Mouse (Mus musculus): ENCODE results near the gene Fkbp8.
"Not testable (repeated sequence)": the region's sequence is repeated elsewhere in the genome, so short reads cannot be mapped to it uniquely, and the experiment has no call there.

Fkbp8 gene

DNA sequence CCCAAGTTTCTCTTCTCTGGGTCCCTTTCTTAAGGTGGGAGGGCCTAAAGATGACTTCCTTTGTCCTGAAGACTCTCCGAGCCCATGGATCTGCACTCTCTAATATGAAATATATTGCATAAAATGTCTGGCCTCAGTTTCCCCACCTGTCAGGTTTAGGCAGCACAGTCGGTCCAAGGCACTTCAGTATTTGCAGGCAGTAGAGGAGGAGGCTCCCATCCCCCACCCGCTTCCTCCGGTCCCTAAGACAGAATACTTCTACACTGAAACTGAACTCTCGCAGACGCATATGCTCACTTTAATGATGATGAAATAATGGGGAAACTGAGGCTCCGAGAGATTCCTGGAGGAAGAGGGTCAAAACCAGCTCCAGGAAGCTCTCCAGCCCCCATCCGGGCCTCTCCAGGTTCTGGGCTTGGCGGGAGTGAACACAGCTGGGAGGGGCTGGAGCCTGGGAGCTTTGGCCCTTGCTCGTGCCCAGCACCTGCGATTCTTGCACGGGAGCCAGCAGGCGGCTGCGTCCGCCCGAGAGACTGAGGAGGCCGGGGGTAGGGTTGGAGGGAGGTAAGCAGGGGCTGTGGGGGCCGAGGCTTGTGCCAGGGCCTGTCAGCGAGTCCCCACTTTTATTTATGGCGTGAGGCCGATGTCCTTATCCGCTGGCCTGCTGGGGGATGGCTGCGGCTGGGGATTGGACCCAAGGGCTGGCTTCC, 25.5 kb upstream of the Fkbp8 start:
- DNase-seq (ENCODE audit: low spot score in 2 of 2) = no peak

DNA sequence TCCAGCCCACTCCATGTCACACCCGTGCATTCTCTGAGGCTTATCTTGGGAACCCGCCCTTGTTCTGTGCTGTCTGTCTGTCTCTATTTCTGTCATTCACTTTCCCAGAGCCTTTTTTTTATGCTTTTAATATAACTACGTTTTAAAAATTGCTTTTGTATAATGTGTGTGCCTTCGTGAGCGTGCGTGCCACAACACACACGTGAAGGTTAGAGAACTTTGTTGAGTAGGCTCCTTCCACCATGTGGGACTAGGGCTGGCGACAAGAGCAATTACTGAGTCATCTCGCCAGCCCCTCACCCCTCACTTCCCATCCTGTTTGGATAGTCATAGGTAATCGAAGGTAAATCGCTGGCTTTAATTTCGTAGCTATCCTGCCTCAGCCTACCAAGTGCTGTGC, 25.0 kb upstream of the Fkbp8 start:
- no peak for DNase-seq (ENCODE audit: low spot score in 2 of 2)

DNA sequence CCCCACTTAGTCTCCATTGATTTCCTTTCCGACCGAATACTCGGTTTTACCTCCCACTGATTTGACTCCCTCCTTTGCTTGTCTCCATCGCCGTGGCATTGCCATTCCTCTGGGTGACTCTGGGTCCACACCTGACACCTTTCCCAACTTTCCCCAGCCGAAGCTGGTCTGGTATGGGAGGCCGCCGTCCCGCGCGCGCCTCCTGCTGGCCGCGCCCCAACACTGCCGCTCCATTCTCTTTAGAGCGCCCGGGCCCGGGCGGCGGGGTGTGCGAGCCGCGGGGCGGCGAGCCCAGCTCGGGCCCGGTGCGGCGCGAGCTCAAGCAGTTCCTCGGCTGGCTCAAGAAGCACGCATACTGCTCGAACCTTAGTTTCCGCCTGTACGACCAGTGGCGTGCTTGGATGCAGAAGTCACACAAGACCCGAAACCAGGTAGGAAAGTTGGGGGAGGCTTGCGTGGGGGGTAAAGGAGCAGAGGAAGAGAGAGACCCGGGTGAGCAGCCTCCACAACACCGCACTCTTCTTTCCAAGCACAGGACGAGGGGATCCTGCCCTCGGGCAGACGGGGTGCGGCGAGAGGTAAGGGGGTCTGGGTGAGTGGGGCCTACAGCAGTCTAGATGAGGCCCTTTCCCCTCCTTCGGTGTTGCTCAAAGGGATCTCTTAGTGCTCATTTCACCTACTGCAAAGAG, 24.3 kb upstream of the Fkbp8 start:
- peak; percentile 72 to 78 for DNase-seq (ENCODE audit: low spot score in 2 of 2)

- peak in 1 of 2 experiments; percentile 39 for DNase-seq (ENCODE audit: low spot score in 2 of 2)
These were observed 23.2 kb upstream of the Fkbp8 start for GRCm38 (mm10) chr8:70504291-70504716.

DNA sequence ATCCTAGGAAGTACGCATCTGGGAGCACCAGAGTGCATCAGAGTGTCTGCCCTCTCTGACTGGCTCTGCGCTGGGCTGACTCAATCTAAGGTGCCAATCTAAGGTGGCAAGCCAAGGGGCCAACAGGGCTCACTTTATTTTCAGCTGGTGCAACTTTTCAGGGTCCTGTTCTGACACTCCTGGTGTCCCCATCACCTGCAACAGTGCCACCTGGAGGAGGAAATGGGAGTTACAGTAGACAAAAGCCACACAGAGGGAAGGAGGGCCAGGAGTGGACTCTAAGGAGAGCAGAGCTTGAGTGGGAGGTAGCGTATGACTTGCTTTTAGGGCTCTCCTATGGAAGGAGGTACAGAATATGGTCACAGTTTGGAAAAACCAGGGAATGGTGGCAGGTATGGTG, 22.7 kb upstream of the Fkbp8 start:
- peak; percentile 86 to 91 for DNase-seq (ENCODE audit: low spot score in 2 of 2)

DNA sequence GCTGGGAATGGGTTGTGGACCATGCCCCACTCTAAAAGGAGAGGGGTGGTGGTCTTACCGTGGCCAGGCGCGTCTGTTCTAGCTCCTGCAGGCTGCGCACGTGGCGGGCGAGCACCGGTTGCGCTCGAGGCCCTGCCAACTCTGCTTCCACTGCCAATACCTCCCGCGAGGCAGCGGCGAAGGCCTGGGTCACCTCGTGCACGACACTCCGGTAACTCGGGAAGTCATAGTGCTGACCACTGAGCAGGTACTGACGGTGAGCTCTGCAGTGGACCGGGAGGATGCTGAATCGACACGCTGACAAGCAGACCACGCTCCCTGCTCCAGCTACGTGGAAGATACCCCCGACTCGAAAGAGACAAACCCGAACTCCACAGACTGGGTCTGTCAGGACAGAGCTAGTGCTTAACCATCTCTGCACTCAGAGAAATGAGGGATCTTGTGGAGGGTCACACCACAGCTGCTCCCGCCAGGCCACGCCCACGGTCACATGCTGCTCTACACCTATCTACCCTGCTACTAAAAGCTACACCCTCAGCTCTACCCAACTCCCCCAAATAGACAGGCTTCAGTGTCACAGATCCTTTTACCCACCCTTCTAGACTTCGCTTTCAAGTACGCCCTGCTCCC, 21.7 kb upstream of the Fkbp8 start:
- peak in 1 of 2 experiments; percentile 37 for DNase-seq (ENCODE audit: low spot score in 2 of 2)

DNA sequence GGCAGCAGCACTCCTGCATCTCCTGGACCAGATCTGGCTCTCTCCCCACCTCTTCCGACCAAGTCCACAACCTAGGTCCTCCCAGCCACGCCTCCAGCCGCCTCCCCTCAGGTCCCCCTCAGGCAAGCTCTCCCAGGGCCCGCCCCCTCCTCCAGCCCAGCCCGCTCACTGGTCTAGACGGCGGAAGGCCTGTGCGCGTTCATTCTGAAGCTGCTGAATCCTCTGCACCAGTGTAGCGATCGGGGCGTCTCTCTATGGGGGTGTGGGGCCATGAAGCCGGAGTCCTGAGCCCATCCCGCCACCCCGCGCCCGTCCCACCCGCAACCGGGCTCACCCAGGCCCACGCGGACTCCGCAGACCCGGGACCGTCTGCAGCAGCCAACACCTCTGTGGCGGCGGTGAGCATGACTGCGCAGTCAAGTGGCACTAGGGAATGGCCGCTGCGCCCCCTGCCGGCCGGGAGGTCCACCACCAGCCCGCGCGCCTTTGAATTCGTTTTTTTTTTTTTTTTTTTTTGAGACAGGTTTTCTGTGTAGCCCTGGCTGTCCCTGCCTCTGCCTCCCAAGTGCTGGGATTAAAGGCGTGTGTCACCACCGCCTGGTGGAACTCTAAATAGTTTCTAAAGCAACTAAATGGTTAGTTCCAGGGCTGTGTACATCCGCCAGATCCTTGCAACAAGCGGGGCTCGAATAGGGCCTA, 21.0 kb upstream of the Fkbp8 start, which contains the start of gene Rex1bd:
Rex1bd (minus strand) TSS at position 425 of the 699 bp plus-strand sequence.
- DNase-seq (ENCODE audit: low spot score in 2 of 2) = peak; percentile 97

- no peak for DNase-seq (ENCODE audit: low spot score in 2 of 2)
These were observed 20.5 kb upstream of the Fkbp8 start for GRCm38 (mm10) chr8:70507027-70507393.

- DNase-seq (ENCODE audit: low spot score in 2 of 2) = no peak
These were observed 18.1 kb upstream of the Fkbp8 start for GRCm38 (mm10) chr8:70509281-70509952.

GRCm38 (mm10) chr8:70510228-70510915, 17.2 kb upstream of the Fkbp8 start, which contains the start of gene Uba52:
TSS of gene Uba52 (minus strand) at chr8:70510801.
- peak; percentile 95 to 97 for DNase-seq (ENCODE audit: low spot score in 2 of 2)

DNA sequence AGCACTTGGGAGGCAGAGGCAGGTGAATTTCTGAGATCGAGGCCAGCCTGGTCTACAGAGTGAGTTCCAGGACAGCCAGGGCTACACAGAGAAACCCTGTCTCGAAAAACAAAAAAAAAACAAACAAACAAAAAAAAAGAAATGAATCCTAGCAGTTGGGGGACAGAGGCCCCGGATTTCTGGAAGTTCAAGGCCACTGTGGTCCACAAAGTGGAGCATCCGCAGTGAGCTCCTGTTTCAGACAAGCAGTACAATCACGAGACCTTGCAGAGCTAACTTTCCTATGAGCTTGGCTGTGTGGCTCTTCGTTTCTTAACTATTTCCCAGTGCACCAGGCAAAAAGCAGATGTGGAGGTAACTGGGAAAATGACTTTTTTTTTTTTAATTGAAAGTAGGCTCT, 16.4 kb upstream of the Fkbp8 start:
- DNase-seq (ENCODE audit: low spot score in 2 of 2) = not testable (repeated sequence)

DNA sequence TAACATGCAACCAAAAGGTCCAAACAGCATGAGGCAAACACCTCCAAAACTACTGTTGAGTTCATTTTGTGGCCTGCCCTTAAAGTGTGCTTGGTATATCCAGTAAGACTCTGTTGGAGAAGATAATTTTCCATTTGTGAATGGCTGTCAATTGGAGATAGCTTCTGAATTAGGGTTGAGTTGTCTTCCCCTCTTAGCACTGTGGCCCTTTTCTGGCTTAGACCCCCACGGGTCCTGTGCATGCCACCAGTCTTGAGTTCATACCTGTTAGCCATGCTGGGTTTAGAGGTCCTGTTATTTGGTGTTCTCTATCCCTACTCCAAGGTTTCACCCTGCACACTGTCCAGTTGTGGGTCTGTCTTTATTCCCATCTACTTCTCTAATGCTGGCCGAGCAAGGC, 15.8 kb upstream of the Fkbp8 start:
- no peak for DNase-seq (ENCODE audit: low spot score in 2 of 2)

DNA sequence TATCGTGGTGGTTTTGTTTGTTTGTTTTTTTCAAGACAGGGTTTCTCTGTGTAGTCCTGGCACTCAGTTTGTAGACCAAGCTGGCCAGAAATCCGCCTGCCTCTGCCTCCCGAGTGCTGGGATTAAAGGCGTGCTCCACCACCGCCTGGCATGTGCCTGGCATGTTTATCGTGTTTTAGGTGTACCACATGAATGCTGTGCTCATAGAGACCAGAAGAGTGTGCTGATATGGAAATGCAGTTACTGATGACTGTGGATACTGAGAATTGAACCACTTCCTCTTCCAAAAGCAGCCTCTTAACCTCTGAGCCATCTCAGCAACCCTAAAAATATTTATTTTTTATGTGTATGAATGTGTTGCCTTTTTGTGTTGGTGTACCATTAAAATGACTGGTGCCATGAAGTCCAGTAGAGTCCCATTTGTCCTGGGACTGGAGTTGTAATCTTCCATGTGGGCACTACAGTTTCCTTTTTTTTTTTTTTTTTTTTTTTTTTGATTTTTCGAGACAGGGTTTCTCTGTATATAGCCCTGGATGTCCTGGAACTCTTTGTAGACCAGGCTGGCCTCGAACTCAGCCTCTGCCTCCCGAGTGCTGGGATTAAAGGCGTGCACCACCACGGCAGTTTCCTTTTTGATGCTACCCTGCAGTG, 15.1 kb upstream of the Fkbp8 start:
- DNase-seq (ENCODE audit: low spot score in 2 of 2) = no peak

DNA sequence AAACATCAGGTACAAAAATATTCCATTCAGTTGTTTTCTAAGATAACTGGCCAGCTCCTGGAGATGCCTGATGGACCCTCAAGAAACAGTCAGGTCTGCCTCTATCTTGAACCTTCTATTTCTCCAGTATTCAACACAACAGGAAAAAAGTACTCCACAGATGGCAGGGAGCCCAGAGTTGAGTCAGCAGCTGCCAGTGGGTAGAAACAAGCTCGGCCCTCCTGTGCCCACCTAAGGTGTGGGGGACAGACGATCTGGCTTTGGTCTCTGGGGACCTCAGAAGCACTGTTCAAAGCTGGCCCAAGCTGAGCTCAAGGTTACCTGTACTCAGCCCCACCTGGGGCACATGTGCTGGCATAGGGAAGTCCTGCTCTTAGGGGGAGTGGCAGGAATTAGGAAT, 14.1 kb upstream of the Fkbp8 start:
- no peak for DNase-seq (ENCODE audit: low spot score in 2 of 2)

- DNase-seq (ENCODE audit: low spot score in 2 of 2) = no peak
These were observed 9.4 kb upstream of the Fkbp8 start for GRCm38 (mm10) chr8:70517940-70518643.

DNA sequence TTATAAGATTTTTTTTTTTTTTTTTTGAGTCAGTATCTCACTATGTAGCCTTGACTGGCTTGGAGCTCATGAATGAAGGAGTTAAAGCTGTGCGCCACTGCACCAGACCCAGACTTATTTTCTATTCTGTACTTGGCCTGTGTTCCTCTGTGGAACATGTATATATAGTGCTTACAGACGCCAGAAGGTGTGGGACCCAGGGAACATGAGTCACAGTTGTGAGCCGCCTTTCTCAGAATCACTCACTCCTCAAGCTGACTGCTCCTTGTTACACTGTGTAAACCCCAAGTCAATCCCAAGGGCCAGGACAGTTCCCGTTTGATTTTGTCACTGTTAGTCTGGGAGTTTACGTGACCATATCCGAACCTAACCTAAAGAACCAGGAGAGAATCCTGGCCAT, 8.5 kb upstream of the Fkbp8 start:
- no peak for DNase-seq (ENCODE audit: low spot score in 2 of 2)

GRCm38 (mm10) chr8:70519606-70520005, 7.9 kb upstream of the Fkbp8 start:
- DNase-seq (ENCODE audit: low spot score in 2 of 2) = no peak

DNA sequence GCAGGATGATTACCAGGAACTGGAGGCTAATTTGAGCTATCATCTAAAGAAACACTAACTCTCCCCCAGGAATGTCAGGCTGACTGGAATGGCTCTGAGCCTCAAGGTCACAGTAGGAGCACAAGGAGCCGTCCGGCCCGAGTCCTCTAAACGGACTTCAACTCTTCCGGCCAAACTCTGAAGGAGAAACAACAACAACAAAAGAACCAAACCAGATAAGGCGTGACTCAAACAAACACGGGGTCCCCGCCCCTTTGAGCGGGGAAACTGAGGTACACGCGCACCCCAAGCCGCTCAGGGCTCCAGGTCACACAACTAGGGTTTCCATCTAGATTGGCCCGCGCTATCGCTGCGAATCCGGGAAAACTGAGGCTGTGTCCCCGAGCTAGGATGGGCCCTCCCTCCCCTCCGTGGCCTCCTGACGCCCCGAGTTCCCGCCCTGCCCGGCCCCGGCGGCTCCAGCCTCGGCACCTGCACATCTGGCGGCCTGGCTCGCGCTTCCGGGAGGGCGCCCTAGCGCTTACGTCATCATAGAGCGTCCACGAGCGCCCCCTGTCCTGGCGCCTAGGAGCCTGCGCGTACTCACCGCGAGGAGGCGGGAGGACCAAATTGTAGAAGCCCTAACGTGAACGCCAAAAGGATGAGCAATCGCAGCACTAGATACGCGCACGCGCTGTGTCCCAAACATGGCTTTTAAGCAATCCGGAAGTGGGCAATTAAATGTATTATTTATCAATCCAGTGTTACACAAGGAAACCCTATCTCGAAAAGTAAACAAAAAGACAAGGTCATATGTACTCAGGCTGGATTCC, 4.7 kb upstream of the Fkbp8 start:
- peak; percentile 92 to 96 for DNase-seq (ENCODE audit: low spot score in 2 of 2)

GRCm38 (mm10) chr8:70527111-70527511, 413 bp upstream of the Fkbp8 start:
- peak in 1 of 2 experiments; percentile 59 for DNase-seq (ENCODE audit: low spot score in 2 of 2)
